Mouse (Mus musculus) myocyte (in vitro differentiated cells): ENCODE measurements around the gene Irgm1.

ENCODE experiments used
- CEBPB ChIP-seq: IDR thresholded peaks from 2 replicates; pipeline ENCODE4 v1.6.1; 2011; ENCODE audit warnings: mild to moderate bottlenecking, moderate library complexity; ENCODE audit not compliant: poor library complexity, insufficient read depth, severe bottlenecking
- MAX ChIP-seq: IDR thresholded peaks from one replicate; pipeline ENCODE4 v1.6.1; 2011; ENCODE audit warnings: low read depth, mild to moderate bottlenecking, control low read depth
- MYOD1 ChIP-seq, 3 experiments: IDR thresholded peaks; one replicate each; pipeline ENCODE4 v1.6.1; 2011; ENCODE audit warnings: control low read depth in 2 of 3, low read depth in 2 of 3, mild to moderate bottlenecking in 2 of 3, moderate library complexity in 1 of 3; ENCODE audit not compliant: insufficient read length in 2 of 3, control insufficient read depth in 1 of 3
- POLR2A ChIP-seq: IDR thresholded peaks from one replicate; pipeline ENCODE4 v1.6.1; 2011; ENCODE audit warnings: low read depth, mild to moderate bottlenecking, control low read depth, moderate library complexity; ENCODE audit not compliant: insufficient read length
- USF1 ChIP-seq: IDR thresholded peaks from one replicate; pipeline ENCODE4 v1.6.1; 2011; ENCODE audit warnings: low read depth, mild to moderate bottlenecking, control low read depth, moderate library complexity

DNA sequence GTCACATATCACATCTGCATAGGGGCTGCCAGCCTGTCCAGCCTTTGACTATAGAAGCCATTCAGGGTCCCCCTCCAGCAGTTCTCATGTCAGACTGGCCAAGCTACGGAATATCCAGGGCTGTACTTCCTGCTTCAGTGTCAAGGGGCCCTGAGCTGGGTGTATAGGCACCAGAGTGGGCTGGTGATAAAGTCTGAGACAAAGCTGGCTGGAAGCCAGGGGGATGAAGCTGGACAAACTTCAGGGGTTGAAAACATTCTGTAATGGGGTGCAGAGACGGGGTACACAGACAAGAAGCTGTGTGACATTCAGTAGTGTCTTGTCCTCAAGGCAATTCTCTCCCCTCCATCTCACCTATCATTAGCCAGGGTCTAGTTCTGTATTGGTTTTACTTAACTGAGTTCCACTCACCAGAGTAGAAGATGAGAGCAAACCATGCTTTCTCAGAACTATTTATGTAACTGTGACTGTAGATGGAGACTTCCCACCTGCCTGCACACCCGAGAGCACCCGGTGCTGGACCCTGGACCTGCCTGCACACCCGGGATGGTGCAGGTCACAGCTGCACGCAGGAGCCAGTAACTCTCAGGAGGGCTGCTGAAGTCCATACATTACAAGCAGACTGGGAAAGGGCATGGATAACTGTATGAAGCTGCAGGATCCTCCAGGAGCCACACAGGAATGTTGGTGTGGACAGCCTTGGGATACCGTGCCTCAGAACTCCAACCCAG lies 1.9 kb downstream of the Irgm1 start:
- no peak for TF ChIP-seq MAX
- no peak for TF ChIP-seq CEBPB
- TF ChIP-seq POLR2A: no peak
- TF ChIP-seq USF1: no peak
- TF ChIP-seq MYOD1 (IDR thresholded peaks at IDR 0.05; ENCODE audit: control insufficient read depth in 1 of 3, insufficient read length in 2 of 3, low read depth in 2 of 3): no peak
